Mouse (Mus musculus) kidney, embryonic 16.5 days (tissue): Measurements from ENCODE around the gene Rpl22l1. TPM values are rescaled to one million over a fixed set of nuclear protein-coding genes. Genes with fewer than 3 reads are reported as not detected.
"Not testable (repeated sequence)": the region's sequence is repeated elsewhere in the genome, so short reads cannot be mapped to it uniquely, and the experiment has no call there.

Experiments used
- ATAC-seq: fragments of 200-750 bp; cut with Nextera tagmentation; 2 replicates; pipeline ENCODE4 v1.8.0; 2017; ENCODE audit warnings: moderate TSS enrichment; ENCODE audit not compliant: low FRiP score, low TSS enrichment
- H3K27ac ChIP-seq: fragments of 300-500 bp; sonication (generic); 2 replicates; pipeline ENCODE4 v1.5.1; 2014; ENCODE audit warnings: low read length
- H3K27me3 ChIP-seq: fragments of 300-500 bp; sonication (generic); 2 replicates; pipeline ENCODE4 v1.6.1; 2014; ENCODE audit warnings: low read length, control low read depth, mixed read lengths; ENCODE audit not compliant: insufficient read depth
- H3K36me3 ChIP-seq: fragments of 300-500 bp; sonication (generic); 2 replicates; pipeline ENCODE4 v1.6.1; 2014; ENCODE audit warnings: low read length, control low read depth, mixed read lengths; ENCODE audit not compliant: insufficient read depth
- H3K4me1 ChIP-seq: fragments of 300-500 bp; sonication (generic); 2 replicates; pipeline ENCODE4 v1.6.1; 2014; ENCODE audit warnings: low read length, control low read depth, mixed read lengths; ENCODE audit not compliant: insufficient read depth
- H3K4me2 ChIP-seq: fragments of 300-500 bp; sonication (generic); replicated peaks from 2 replicates; pipeline ENCODE4 v1.6.1; 2014; ENCODE audit warnings: low read depth, low read length
- H3K4me3 ChIP-seq: fragments of 300-500 bp; sonication (generic); 2 replicates; pipeline ENCODE4 v1.5.1; 2014; ENCODE audit warnings: mild to moderate bottlenecking, low read length
- H3K9ac ChIP-seq: fragments of 300-500 bp; sonication (generic); replicated peaks from 2 replicates; pipeline ENCODE4 v1.6.1; 2014; ENCODE audit warnings: low read length
- H3K9me3 ChIP-seq: fragments of 300-500 bp; sonication (generic); 2 replicates; pipeline ENCODE4 v1.6.1; 2016; ENCODE audit warnings: low read length, control low read depth
- WGBS: fragments of 180-500 bp; shearing (Covaris S2); extraction: QIAGEN DNeasy Blood & Tissue Kit; methylation state at CpG from one replicate; pipeline ENCODE4 v1.1.7; 2014; 5-methylcytosine and 5-hydroxymethylcytosine counted together
- polyA plus RNA-seq: library from polyadenylated mRNA; unstranded; fragments of >200 nt; fragmentation: Nextera tagmentation; extraction: Ambion mirVana; gene quantifications from 2 replicates; pipeline ENCODE4 v1.2.1, GENCODE M21; 2015

The Rpl22l1 gene
- polyA plus RNA-seq, 1 experiment from 2014 or later, result 307 TPM

DNA sequence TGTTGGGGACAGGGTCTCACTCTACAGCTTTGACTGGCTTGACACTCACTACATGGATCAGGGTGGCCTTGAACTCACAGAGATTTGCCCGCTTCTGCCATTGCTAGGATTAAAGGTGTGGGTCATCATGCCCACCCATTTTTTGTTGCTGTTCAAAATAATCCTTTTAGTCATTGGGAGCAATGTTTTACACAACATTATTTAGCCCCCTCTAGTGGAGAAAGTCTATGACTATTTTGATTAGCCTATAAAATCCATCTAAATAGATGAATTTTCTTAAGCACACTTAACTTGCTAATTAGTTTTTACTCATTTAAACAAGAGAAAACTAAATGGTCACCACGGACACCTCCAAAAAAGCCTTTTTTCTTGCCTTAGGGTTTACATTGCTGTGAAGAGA, 22.4 kb downstream of the Rpl22l1 start:
- no peak overlapping the region for H3K4me2 ChIP-seq
- H3K9ac ChIP-seq, result no peak overlapping the region
- H3K9me3 ChIP-seq, result no peaks in the 10 kb centered on the region
- H3K4me1 ChIP-seq, result no peaks in the 10 kb centered on the region
- H3K4me3 ChIP-seq, result no peak overlapping the region
- H3K36me3 ChIP-seq, result no peaks in the 10 kb centered on the region
- WGBS, result 93% methylated on average over 2 of the region's 2 CpGs
- H3K27me3 ChIP-seq, result no peaks in the 10 kb centered on the region
- no peak overlapping the region for H3K27ac ChIP-seq
- ATAC-seq, result no peak

DNA sequence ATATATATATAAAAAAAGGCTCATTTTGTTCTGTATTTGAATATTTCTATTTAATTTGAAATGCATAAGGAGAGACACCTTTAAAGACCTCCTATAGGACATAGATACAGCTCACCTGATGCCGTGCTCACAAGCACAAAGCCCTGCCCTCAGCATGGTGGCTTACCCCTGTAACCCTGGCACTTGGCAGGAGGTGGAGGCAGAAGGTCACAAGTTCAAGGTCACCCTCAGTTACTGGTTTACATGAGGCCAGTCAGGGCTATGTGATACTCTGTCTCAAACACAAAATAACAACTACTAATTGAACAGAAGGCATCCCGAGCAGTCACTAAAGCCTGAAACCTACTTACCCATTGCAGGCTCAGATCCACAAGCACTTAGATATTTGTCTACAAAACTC, 24.2 kb downstream of the Rpl22l1 start:
- 85% methylated on average over 2 of the region's 2 CpGs for WGBS
- ATAC-seq, result no peak
- H3K9ac ChIP-seq, result no peak overlapping the region
- no peaks in the 10 kb centered on the region for H3K9me3 ChIP-seq
- H3K4me2 ChIP-seq, result no peak overlapping the region
- no peak overlapping the region for H3K4me3 ChIP-seq
- no peak overlapping the region for H3K27ac ChIP-seq
- no peaks in the 10 kb centered on the region for H3K27me3 ChIP-seq
- no peaks in the 10 kb centered on the region for H3K4me1 ChIP-seq
- no peaks in the 10 kb centered on the region for H3K36me3 ChIP-seq

- Histone ChIP-seq H3K4me3 (no peak overlapping the region), H3K9me3 (no peaks in the 10 kb centered on the region), H3K4me2 (no peak overlapping the region), H3K27ac (no peak overlapping the region), H3K36me3 (no peaks in the 10 kb centered on the region), H3K9ac (no peak overlapping the region), H3K4me1 (peaks cover under 1% of the 10 kb centered on the region; the same call in 1 of the 2 replicates), H3K27me3 (no peaks in the 10 kb centered on the region)
- 75% methylated on average over 2 of the region's 2 CpGs for WGBS
- ATAC-seq, result no peak
These were observed 31.6 kb downstream of the Rpl22l1 start for GRCm38 (mm10) chr3:28836796-28837371.

DNA sequence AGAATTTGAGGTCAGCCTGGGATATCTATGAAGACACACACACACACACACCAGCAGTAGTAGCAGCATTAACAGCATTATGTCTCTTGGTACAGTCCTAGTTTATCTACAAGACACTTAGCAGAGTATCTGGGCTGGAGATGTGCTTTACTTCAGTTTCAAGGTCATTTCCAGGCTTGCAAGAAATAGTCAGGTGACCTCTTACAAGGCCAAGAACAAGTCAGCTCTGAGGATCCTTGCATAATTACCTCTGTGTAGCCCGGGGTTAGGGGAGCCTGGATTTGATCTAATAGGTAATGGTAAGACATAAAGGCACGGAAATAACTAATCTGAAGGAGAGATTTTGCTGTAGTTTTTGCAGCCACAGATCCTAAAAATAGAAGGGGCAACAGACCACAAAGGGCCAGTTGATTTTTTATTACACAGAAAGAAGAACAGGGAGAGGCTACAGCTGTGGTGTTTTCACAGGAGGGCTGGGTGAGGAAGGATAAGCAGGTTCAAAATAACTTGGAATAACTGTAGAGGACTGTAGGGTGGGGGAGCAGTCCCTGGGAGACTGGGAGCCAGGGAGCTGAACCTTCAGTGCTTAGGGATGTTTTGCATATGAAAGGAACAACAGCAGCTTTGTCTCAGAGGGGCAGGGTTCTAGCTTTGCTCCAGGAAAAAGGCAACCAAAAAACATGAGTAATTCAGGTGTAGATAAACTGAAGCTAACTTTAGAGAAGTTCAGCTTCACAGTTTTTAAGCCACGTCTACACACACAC, 36.8 kb downstream of the Rpl22l1 start:
- H3K27ac ChIP-seq, result peak overlapping the region; percentile 87
- peak; percentile 63 for ATAC-seq

DNA sequence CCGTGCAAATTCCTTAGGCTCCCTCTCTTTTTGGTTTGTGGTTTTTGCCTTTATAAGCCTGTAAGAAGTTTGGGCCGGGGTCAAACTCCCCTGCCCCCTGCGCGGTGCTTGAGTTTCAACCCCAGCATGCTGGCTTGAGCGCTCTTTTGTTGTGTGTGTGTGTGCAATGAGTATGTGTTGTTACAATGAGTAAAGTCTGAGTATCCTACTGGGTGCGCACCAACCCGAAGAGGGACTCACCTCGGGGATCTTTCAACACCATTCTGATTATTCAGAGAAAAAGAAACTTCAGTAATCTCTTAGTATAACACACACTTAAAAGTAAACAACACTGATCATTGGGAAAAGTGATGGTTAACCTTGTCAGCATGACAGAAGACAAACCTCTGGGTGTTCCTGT, 38.0 kb downstream of the Rpl22l1 start:
- WGBS, result 26% methylated on average over 8 of the region's 8 CpGs
- H3K9ac ChIP-seq, result no peak overlapping the region
- no peaks in the 10 kb centered on the region for H3K27me3 ChIP-seq
- no peak overlapping the region for H3K4me3 ChIP-seq
- no peak overlapping the region for H3K4me2 ChIP-seq
- H3K9me3 ChIP-seq, result no peaks in the 10 kb centered on the region
- peak overlapping the region; percentile 63 for H3K27ac ChIP-seq
- ATAC-seq, result no peak
- H3K4me1 ChIP-seq, result peaks cover 10% of the 10 kb centered on the region
- no peaks in the 10 kb centered on the region for H3K36me3 ChIP-seq

More for the DNA sequence above, 36.8 kb downstream of the Rpl22l1 start:
- Histone ChIP-seq H3K9ac (no peak overlapping the region), H3K36me3 (no peaks in the 10 kb centered on the region), H3K4me3 (no peak overlapping the region), H3K27me3 (no peaks in the 10 kb centered on the region), H3K9me3 (no peaks in the 10 kb centered on the region), H3K4me1 (peaks cover 10% of the 10 kb centered on the region), H3K4me2 (peak overlapping the region; percentile 18; the same call in 1 of the 2 replicates)
- 20% methylated on average over 3 of the region's 3 CpGs for WGBS

- Histone ChIP-seq H3K36me3 (no peaks in the 10 kb centered on the region), H3K27ac (no peak overlapping the region), H3K9me3 (peaks cover 3% of the 10 kb centered on the region; the same call in 1 of the 2 replicates), H3K27me3 (no peaks in the 10 kb centered on the region), H3K4me3 (no peak overlapping the region), H3K4me2 (no peak overlapping the region), H3K9ac (no peak overlapping the region), H3K4me1 (peaks cover 7% of the 10 kb centered on the region)
- no peak for ATAC-seq
These were observed 41.9 kb downstream of the Rpl22l1 start for GRCm38 (mm10) chr3:28847115-28847514.

DNA sequence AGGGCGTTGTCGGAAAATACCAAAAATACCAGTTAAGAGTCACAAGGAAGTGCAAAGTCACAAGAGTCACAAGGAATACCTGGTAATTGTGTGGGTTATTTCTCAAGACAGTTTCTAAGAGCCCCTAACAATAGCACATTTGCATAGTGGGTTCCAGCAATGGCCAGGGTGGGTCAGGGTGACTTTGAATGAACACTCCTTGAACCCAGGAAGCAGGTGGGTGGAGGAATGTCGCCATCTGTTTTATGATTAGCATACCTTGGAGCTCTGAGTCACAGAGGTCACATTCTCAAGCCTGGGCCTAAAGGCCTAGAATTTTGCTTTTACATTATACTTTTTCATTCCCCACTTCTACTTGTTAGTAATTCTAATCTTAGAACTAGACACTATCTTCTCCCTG, 46.9 kb downstream of the Rpl22l1 start:
- not testable (repeated sequence) for H3K27me3 ChIP-seq, H3K9me3 ChIP-seq, H3K4me3 ChIP-seq, H3K36me3 ChIP-seq, H3K27ac ChIP-seq, H3K4me2 ChIP-seq, H3K9ac ChIP-seq, H3K4me1 ChIP-seq, ATAC-seq
- WGBS, result 91% methylated on average over 3 of the region's 3 CpGs

Other genes with a start within 250 kb of the Rpl22l1 start
- 26.3 and 28.6 TPM in 2 replicates for gene Slc2a2, start 107.5 kb upstream of the Rpl22l1 start, polyA plus RNA-seq
- 8.4 and 8.6 TPM in 2 replicates for gene Eif5a2, start 24.2 kb upstream of the Rpl22l1 start, polyA plus RNA-seq
- gene Gm1527, start 87.2 kb downstream of the Rpl22l1 start, polyA plus RNA-seq, result not detected in 2 replicates